Mouse (Mus musculus) G1E (cell line): Measurements from ENCODE around the gene Asb18.

Experiments
- CTCF ChIP-seq: IDR thresholded peaks from 2 replicates; pipeline ENCODE4 v1.5.1; 2012; ENCODE audit warnings: low read depth, low read length, inconsistent platforms, mixed read lengths
- GATA1 ChIP-seq: IDR thresholded peaks from 2 replicates; pipeline ENCODE4 v1.6.1; 2012; ENCODE audit warnings: borderline replicate concordance, low read length, inconsistent platforms, mixed read lengths
- GATA2 ChIP-seq: IDR thresholded peaks from 2 replicates; pipeline ENCODE4 v1.6.1; 2012; ENCODE audit warnings: low read depth, low read length, inconsistent platforms, borderline replicate concordance
- POLR2AphosphoS5 ChIP-seq: IDR thresholded peaks from 2 replicates; pipeline ENCODE4 v1.6.1; 2012; ENCODE audit warnings: low read depth, low read length, inconsistent platforms; ENCODE audit not compliant: insufficient replicate concordance
- TAL1 ChIP-seq: conservative IDR thresholded peaks from 2 replicates; pipeline ENCODE4 v1.6.1; 2012; ENCODE audit warnings: low read depth, low read length, inconsistent platforms, mixed read lengths

GRCm38 (mm10) chr1:89934316-89935260 is 79.9 kb downstream of the Asb18 start:
- TF ChIP-seq CTCF (no peak), POLR2AphosphoS5 (no peak), GATA1 (no peak), TAL1 (no peak), GATA2 (no peak)
